Mouse (Mus musculus): ENCODE data around the gene Chst11.

DNA sequence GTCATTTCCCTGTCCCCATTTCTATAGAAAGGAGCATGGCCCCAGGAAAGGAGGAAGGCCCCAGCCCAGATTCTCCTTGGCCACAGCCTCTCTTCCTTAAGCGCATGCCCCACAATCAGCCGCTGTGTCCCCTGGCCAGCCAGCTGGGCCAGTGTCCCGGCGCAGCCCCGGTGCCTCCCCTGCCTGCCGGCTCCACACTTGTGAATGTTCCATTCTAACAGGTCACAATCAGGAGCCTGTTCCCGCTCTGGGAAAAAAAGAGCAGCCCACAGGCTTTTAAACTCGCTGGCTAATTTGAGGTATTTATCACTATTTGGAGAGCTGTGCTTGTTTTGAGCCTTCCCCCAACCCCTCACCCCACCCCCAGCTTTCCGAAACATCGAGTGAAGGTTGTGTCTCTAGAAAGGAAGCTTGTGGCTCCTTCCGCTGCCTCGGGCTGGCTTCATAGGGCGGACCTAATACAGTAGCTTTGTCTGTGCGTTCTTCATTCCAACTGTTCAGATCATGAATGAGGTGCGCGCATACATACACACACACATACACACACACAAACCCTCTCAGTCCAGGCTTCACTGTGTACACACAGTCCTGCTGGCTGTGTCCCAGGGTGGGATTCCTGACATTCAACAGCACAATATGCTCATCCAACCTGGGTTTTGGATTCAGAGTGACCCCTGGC is 155.1 kb downstream of the Chst11 start:
- TF ChIP-seq CTCF (IDR thresholded peaks at IDR 0.05; ENCODE audit: borderline replicate concordance, extremely low read depth, insufficient read depth, insufficient read length) (no peak), POLR2A (IDR thresholded peaks at IDR 0.05; ENCODE audit: borderline replicate concordance, extremely low read depth, insufficient read depth, insufficient read length, poor library complexity, severe bottlenecking) (no peak)
